24 mouse cellular contexts compared by ENCODE assay signal in the genomic region with DNA sequence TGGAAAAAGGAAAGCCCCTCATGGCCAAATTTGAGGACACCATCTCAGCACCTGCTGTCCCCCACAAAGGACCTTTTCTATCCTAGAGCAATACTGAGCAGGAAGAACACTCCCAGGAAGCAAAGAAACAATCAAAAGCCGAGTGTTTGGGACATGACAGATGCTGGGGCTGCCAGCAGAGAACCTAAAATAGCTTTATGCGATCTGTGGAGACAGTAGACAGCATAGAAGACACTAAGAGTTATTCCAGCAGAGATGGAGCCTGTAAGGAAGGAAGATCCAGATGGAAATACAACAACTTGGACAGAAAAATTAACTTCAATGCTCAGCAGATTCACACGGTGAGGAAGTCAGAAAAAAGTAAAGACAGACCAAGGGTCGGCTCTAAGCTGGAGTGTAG. TPM values are rescaled to one million over a fixed set of nuclear protein-coding genes. Genes with fewer than 3 reads are reported as not detected.
"Had no signal": no experiment of that assay in that cellular context is flagged by ENCODE, and none has a peak within 500 bp of the region (broad histone marks: within the 10 kb centered on the region; RNA-seq: fewer than 3 reads in every experiment).

No protein-coding gene starts in this region.

- H3K27ac ChIP-seq: liver, embryonic 15.5 days; lung, embryonic 15.5 days; macrophage; midbrain, embryonic 10.5 days; midbrain, embryonic 12.5 days; neural tube, embryonic 13.5 days; neural tube, embryonic 15.5 days had no signal

- ATAC-seq: liver, postnatal 0 days; lung, postnatal 0 days; midbrain, embryonic 16.5 days had no signal

- H3K4me3 ChIP-seq: liver, embryonic 15.5 days; lung, embryonic 15.5 days; midbrain, embryonic 10.5 days; midbrain, embryonic 12.5 days; myocyte; neural tube, embryonic 13.5 days; neural tube, embryonic 15.5 days had no signal

- DNase-seq: liver, postnatal 0 days; lung, adult 2 months; lung, postnatal 14 days; lung, postnatal 36 days; midbrain, embryonic 14.5 days; retina, postnatal 1 day; right cerebral cortex, postnatal 25 days; right cerebral cortex, postnatal 4 days; spleen, adult 18-20 months; thymus, adult 2 months; thymus, postnatal 25 days; thymus, postnatal 4 days had no signal

RNA-seq across cellular contexts. Expression of a gene that starts 22.5 kb away (rescaled TPM):
- total RNA-seq: megakaryocyte progenitor cell, adult 5-6 weeks; megakaryocyte-erythroid progenitor cell, adult 5-6 weeks had no signal
